Mouse (Mus musculus) frontal cortex, postnatal 25 days (tissue): ENCODE data around the gene Iba57.

Experiments used
- DNase-seq, 2 experiments: peaks; one replicate each; pipeline ENCODE4 v3.0.0; 2022; ENCODE audit warnings: low spot score in 2 of 2

Iba57 gene

GRCm38 (mm10) chr11:59134373-59134997 is 29.1 kb downstream of the Iba57 start:
- no peak for DNase-seq

GRCm38 (mm10) chr11:59132065-59132464 is 31.5 kb downstream of the Iba57 start:
- no peak for DNase-seq

GRCm38 (mm10) chr11:59131348-59131919 is 32.1 kb downstream of the Iba57 start:
- DNase-seq = no peak

GRCm38 (mm10) chr11:59130782-59131181 is 32.8 kb downstream of the Iba57 start:
- no peak for DNase-seq

- no peak for DNase-seq
These were observed 57.6 kb downstream of the Iba57 start for GRCm38 (mm10) chr11:59105945-59106344.
